Mouse (Mus musculus) cerebellum, adult 18-20 months (tissue): Measurements from ENCODE around the gene Olfr294.

ENCODE experiments used
- DNase-seq, 2 experiments: peaks; one replicate each; pipeline ENCODE4 v3.0.0; 2021

Gene Olfr294

GRCm38 (mm10) chr7:86616543-86616942 is at the start of gene Olfr294:
Gene Olfr294 (minus strand): TSS chr7:86616643.
- DNase-seq = no peak

DNA sequence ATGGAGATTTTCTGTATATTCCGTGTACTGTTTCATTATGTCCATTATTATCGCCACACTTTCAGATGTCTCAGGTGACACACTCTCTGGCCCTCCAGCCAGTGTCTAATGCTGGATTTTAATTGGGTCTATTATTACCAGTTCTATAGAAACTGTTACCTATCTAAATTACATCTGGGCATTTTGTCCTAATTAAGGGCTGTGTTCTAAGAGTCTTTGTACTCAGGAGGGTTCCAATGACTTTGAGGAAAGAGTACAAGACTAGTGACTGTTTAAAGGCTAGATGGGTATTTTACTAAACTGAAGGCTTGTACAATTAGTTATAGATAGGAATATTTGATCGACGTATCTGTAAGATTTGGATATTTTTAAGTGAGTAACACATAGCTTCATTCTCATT is 32.3 kb upstream of the Olfr294 start, which contains the start of gene Olfr293:
Gene Olfr293, plus strand, starts transcription at position 301 of the 400 bp plus-strand sequence.
- no peak for DNase-seq

DNA sequence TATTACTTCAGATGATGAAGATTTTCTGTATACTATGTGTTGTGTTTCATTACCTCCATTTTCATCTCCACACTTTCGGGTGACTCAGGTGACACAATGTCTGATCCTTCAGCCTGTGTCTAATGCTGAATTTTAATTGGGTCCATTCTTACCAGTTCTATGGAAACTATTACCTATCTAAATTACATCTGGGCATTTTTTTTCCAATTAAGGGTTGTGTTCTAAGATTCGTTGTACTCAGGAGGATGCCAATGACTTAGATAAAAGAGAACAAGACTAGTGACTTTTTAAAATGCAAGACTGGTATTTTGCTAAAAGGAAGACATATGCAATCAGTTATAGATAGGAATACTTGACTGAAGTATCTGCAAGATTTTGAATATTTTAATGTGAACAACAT is 32.9 kb downstream of the Olfr294 start, which contains the start of gene Olfr295:
Gene Olfr295, plus strand, starts transcription at position 301 of the 400 bp plus-strand sequence.
- no peak for DNase-seq
